Mouse (Mus musculus) spleen, adult 2 months (tissue): ENCODE measurements at regions not wholly inside any gene's neighbourhood (a gene's known extent, or its start where the extent isn't known, plus 50 kb on each side); places are given as distances from the start of the nearest gene placed in this dataset.

Source experiments
- CTCF ChIP-seq: fragments of 200-500 bp; IDR thresholded peaks from 2 replicates; pipeline ENCODE4 v1.5.1; 2011; ENCODE audit warnings: mild to moderate bottlenecking, inconsistent platforms; ENCODE audit not compliant: insufficient read depth, insufficient read length, insufficient replicate concordance; ENCODE audit errors: extremely low read depth
- POLR2A ChIP-seq: fragments of 200-500 bp; IDR thresholded peaks from 2 replicates; pipeline ENCODE4 v1.6.1; 2011; ENCODE audit warnings: low read depth, low read length, inconsistent platforms

DNA sequence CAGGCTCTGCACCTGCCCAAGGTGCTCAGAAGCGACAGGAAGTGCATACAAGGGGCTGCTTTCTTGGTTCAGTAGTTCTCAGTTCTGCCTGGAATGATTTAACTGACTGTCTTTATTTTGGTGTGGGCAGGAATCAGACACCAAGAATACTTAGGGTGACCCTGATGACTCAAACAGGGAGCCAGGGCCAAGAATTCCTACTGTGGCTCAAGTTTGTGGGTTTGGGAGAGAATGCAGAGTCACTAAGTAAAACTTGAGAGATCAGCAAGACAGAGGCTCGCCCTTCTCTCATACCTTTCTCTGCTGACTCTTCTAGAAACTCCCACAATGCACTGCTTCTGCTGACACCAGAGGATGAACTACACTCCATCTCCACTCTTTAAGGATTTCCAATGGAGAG lies 126.4 kb downstream of the Adra2a start:
- TF ChIP-seq POLR2A (no peak), CTCF (no peak)
